Mouse (Mus musculus) cerebellum, postnatal 25 days (tissue): Measurements from ENCODE around the gene Tmem252.
A peak's percentile ranks its signal among the peaks of the same experiment; 100 is the strongest.
"Not testable (repeated sequence)": the region's sequence is repeated elsewhere in the genome, so short reads cannot be mapped to it uniquely, and the experiment has no call there.

ENCODE experiments used
- DNase-seq, 2 experiments: peaks; one replicate each; pipeline ENCODE4 v3.0.0; 2021; ENCODE audit warnings: mixed read lengths in 2 of 2

Tmem252 gene

GRCm38 (mm10) chr19:24683016-24683720 is 9.4 kb downstream of the Tmem252 start:
- DNase-seq = no peak

- DNase-seq = no peak
Observed at GRCm38 (mm10) chr19:24686411-24686810, 12.6 kb downstream of the Tmem252 start.

GRCm38 (mm10) chr19:24688327-24688726 is 14.5 kb downstream of the Tmem252 start:
- DNase-seq = no peak

GRCm38 (mm10) chr19:24689531-24689930 is 15.7 kb downstream of the Tmem252 start:
- no peak for DNase-seq

- no peak for DNase-seq
Observed at GRCm38 (mm10) chr19:24692691-24693090, 18.9 kb downstream of the Tmem252 start.

- DNase-seq = no peak
Observed at GRCm38 (mm10) chr19:24697946-24698345, 24.1 kb downstream of the Tmem252 start.

GRCm38 (mm10) chr19:24698651-24699050 is 24.8 kb downstream of the Tmem252 start:
- DNase-seq = no peak

GRCm38 (mm10) chr19:24699196-24699595 is 25.4 kb downstream of the Tmem252 start:
- no peak for DNase-seq

- no peak for DNase-seq
Observed at GRCm38 (mm10) chr19:24699910-24700309, 26.1 kb downstream of the Tmem252 start.

- no peak for DNase-seq
Observed at GRCm38 (mm10) chr19:24700664-24701063, 26.9 kb downstream of the Tmem252 start.

GRCm38 (mm10) chr19:24701716-24702115 is 27.9 kb downstream of the Tmem252 start:
- no peak for DNase-seq

- DNase-seq = not testable (repeated sequence)
Observed at GRCm38 (mm10) chr19:24703168-24703567, 29.4 kb downstream of the Tmem252 start.

- DNase-seq = no peak
Observed at GRCm38 (mm10) chr19:24703680-24704079, 29.9 kb downstream of the Tmem252 start.

- no peak for DNase-seq
Observed at GRCm38 (mm10) chr19:24704326-24704725, 30.5 kb downstream of the Tmem252 start.

- peak in 1 of 2 experiments; percentile 14 for DNase-seq
Observed at GRCm38 (mm10) chr19:24705395-24705794, 31.6 kb downstream of the Tmem252 start.

- no peak for DNase-seq
Observed at GRCm38 (mm10) chr19:24707071-24707906, 33.5 kb downstream of the Tmem252 start.

- no peak for DNase-seq
Observed at GRCm38 (mm10) chr19:24708032-24708431, 34.2 kb downstream of the Tmem252 start.

- no peak for DNase-seq
Observed at GRCm38 (mm10) chr19:24716303-24717097, 42.7 kb downstream of the Tmem252 start.

GRCm38 (mm10) chr19:24718021-24718420 is 44.2 kb downstream of the Tmem252 start:
- no peak for DNase-seq

- no peak for DNase-seq
Observed at GRCm38 (mm10) chr19:24719504-24719903, 45.7 kb downstream of the Tmem252 start.

- no peak for DNase-seq
Observed at GRCm38 (mm10) chr19:24720448-24720847, 46.6 kb downstream of the Tmem252 start.

GRCm38 (mm10) chr19:24724362-24724761 is 50.6 kb downstream of the Tmem252 start:
- no peak for DNase-seq

GRCm38 (mm10) chr19:24730661-24731060 is 56.9 kb downstream of the Tmem252 start:
- no peak for DNase-seq
